Mouse (Mus musculus) gastrocnemius, postnatal 36 days (tissue): ENCODE data around the gene Ttll11. TPM values are rescaled to one million over a fixed set of nuclear protein-coding genes. Genes with fewer than 3 reads are reported as not detected.
A peak's percentile ranks its signal among the peaks of the same experiment; 100 is the strongest.

ENCODE experiments used
- DNase-seq, 2 experiments: peaks; one replicate each; pipeline ENCODE4 v3.0.0; 2022
- intact Hi-C: fragments of 180-260 bp; cut with DNase I; formaldehyde crosslinking; loops from one replicate; pipeline ENCODE4 v1.15.1; 2025
- long read RNA-seq, 2 experiments: library from polyadenylated mRNA; stranded (forward); transcript quantifications; one replicate each; pipeline ENCODE4 v2.0.0; 2021
- total RNA-seq, 2 experiments: library from RNA; stranded (reverse); gene quantifications; 2 replicates each; pipeline ENCODE4 v1.2.3; 2021

Ttll11 gene
- 1 to 10 TPM; 2.7 TPM for total RNA-seq
- long read RNA-seq, experiment 1 = 0 reads
- long read RNA-seq, experiment 2 = 0 reads

GRCm38 (mm10) chr2:35979644-35980021 is at the start of gene Ttll11:
Gene Ttll11 (minus strand): TSS chr2:35979913.
- peak; percentile 87 to 92 for DNase-seq
- intact Hi-C loops = no loop called here

DNA sequence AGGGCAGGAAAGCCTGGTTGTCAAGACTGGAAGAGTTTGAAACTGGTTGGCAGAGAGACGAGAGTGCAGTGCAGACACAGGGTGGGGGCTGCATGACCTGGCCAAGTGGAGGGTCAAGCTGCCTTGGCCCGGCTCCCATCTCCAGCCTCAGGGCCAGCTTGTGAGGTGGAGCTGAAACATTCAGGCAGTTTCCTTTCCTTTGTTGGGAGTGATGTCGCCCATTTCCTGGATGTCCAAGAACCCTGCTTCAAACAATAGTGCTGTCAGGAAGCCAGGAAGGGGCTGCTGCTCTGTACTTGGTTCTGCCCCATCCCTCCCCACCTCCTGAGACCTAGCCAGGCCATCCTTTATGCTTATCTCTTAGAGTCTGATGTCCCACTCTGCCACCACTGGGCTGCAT is 43.6 kb upstream of the Ttll11 start:
- intact Hi-C loops = no loop called here
- peak in 1 of 2 experiments; percentile 34 for DNase-seq

DNA sequence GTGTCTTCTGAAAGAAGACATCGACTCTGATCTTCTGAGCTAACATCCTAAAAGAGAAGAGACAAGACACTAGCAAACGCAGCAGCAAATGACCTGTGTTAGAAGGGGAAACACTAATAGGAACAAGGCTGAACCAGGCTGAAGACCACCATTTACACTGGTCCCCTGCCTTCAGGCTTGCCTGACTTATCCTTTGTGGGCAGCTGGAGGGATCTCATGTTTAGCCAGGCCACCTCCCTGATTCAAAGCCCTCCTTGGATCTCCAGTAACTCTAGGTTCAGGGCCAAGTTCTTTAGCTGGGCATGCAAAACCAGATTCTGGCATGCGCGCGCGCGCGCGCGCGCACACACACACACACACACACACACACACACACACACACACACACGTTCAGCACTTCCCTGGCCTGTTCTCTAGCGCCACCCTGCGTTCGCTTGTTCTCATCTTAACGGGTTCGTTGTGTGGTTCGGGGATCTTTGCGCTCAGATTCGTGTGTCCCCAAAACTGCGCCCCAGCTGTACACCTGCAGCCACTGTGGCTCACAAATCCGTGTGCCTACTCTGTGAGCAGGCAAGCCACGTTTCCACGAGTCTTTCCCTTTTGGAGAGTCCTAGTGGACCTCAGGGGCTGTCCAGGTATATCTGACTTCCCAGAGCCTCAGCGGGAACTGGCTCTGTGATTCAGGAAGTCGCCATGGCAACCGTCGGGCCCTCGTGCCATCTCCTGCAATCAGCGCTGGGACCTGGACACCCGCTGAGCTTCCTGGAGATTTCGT is 41.9 kb upstream of the Ttll11 start:
- peak; percentile 59 to 63 for DNase-seq
- intact Hi-C loops = no loop called here

- intact Hi-C loops = loop anchor here (5.0 kb wide), 1 partner anchor 264 kb away; no protein-coding TSS in a partner anchor
- no peak for DNase-seq
Measured at GRCm38 (mm10) chr2:36013010-36013409, 33.3 kb upstream of the Ttll11 start.

DNA sequence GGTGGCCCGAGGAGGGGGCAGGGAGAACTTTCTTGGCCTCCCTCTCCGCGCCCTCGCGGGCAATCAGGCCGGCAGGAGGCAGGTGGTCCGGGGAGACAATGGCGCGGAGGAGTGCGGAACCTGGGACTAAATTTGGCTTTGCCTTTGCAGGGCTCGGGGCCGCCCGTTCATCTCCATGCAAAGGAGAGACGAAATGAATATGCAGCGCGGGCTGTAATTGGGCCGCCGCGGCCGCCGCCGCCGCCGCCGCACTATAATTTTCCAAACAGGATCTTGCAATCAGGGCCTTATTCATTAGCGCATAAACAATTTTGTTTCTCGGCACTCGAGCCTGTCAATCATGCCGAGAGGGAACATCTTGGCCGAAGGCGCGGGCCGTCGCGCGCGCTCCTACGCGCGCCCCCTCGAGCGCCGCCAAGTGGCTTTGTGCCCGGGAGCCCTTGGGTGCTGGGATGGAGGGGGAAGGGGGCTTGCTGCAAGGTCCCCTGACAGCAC is 31.7 kb upstream of the Ttll11 start:
- intact Hi-C loops = loop anchor here (5.0 kb wide), 1 partner anchor 266 kb away; no protein-coding TSS in a partner anchor

DNA sequence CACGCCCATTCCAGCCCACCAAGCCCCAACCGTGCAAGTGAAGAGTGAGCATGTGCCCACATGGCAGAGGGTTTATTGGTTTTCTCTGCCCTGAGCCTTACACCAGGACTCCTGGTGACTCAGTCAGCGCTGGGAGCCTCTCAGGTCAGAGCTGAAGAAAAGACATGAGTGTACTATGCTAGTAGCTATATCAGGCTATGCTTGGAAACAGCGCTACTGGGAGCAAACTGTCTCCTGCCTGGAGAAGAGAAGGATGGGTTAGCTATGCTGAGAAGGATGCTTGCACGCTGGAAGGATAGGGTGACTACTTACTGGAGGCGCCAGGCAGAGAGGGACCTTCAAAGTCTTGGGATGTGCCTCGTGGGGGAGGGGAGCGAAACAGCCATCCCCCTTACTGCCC is 30.9 kb upstream of the Ttll11 start:
- intact Hi-C loops = loop anchor here (5.0 kb wide), 1 partner anchor 267 kb away; no protein-coding TSS in a partner anchor

More for the DNA sequence above, 31.7 kb upstream of the Ttll11 start:
- DNase-seq = no peak

DNA sequence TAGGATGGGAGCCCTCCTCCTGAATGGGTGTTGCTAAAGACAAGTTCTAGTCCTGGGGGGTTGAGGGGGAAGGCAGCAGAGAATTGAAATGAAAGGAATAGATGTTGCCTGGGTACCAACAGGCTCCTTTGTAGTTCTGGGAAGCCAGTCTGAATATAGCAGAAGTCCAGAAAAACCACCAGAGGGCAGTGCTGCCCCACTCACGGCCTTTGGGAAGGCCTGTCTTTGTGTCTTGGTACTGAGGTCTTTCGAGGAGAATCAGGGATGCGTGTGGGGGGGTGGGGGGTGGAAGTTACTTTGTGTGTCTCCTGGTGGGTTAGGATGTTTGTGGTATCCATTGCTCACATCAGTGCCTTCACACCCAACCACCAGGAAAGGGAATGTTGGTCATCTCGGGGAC is 29.7 kb upstream of the Ttll11 start:
- intact Hi-C loops = loop anchor here (1.0 kb wide), 1 partner anchor 204 kb away; no protein-coding TSS in a partner anchor
- DNase-seq = peak in 1 of 2 experiments; percentile 59

More for the DNA sequence above, 30.9 kb upstream of the Ttll11 start:
- no peak for DNase-seq

DNA sequence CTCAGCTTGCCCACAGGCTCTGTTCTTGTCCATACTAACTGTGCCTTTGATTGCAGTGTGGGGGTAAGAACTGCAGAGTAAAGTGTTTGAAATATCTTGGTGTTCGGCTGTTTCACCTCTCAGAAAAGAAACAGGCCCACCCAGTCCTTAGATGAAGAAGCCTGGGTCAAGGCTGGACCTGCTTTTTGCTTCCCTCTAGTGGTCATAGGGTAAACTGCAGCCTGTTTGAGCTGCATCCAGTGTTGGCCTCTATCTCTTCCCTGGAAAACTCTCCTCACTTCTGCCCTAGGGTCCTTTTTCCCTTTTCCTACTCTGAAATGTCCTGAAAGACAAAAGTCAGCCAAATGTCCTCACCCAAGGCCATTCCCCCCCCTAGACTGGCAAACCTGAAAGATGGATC is 28.4 kb upstream of the Ttll11 start:
- intact Hi-C loops = no loop called here
- DNase-seq = peak in 1 of 2 experiments; percentile 29

- intact Hi-C loops = no loop called here
- DNase-seq = no peak
Measured at GRCm38 (mm10) chr2:36002188-36002587, 22.5 kb upstream of the Ttll11 start.

GRCm38 (mm10) chr2:36000390-36000789 is 20.7 kb upstream of the Ttll11 start:
- intact Hi-C loops = no loop called here
- DNase-seq = no peak

DNA sequence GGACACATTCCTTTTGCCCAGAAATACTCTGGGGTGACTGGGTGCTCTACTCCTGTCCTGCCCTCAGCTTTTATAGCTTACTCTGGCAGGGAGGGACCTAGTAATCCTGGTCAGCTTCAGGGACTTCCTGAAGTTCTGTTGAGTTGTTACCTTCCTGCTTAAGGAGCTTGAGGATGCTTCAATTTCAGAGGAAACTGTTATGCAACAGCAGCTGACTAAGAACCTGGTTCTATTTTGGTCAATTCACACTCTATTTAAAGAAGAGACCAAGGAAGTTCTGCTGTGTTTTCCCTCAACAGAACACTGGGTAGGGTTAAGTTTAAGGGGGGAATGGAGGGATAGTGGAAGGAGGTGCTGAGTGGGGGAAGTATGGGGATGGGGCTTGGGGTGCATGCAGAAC is 19.5 kb upstream of the Ttll11 start:
- no peak for DNase-seq
- intact Hi-C loops = no loop called here

GRCm38 (mm10) chr2:35998416-35998815 is 18.7 kb upstream of the Ttll11 start:
- DNase-seq = no peak
- intact Hi-C loops = no loop called here

DNA sequence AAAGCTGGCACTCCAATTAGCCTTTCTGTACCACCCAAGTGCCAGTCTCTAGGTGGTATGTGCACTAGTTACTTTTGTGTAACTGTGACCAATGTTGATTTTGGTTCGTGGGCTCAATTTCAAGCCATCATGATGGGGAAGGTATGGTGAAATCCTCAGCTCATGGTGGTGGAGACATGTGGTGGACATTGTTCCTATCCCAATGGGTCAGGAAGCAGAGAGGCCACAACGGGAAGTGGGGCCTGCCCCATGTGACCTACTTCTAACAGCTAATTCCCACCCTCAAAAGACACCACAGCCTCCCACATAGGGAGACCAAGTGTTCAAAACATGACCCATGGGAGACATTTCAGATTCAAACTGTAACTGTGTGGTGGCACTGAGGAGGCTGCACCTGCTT is 17.0 kb upstream of the Ttll11 start:
- intact Hi-C loops = no loop called here
- DNase-seq = no peak

- DNase-seq = no peak
- intact Hi-C loops = no loop called here
Measured at GRCm38 (mm10) chr2:35994303-35994702, 14.6 kb upstream of the Ttll11 start.

GRCm38 (mm10) chr2:35993481-35993880 is 13.8 kb upstream of the Ttll11 start:
- intact Hi-C loops = no loop called here

DNA sequence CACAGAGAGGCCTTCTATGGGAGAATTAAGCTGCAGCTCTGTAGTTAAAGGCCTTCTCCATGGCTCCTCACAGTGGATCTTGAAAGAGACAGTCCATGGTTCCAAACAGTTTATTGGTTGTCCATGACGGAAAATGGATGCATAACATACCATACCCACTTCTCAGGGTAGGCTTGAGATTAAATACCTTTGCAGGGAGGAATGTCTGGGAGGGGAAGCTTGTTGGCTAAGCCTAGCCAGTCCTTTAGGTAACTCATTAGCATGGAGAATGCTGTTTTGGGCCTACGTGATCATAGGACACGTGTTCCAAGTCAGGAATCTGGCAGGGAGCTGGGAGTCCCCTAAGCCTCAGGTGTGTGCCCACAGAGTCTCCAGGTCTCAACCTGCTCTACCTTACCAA is 12.5 kb upstream of the Ttll11 start:
- intact Hi-C loops = no loop called here
- no peak for DNase-seq

More at GRCm38 (mm10) chr2:35993481-35993880, 13.8 kb upstream of the Ttll11 start:
- no peak for DNase-seq

DNA sequence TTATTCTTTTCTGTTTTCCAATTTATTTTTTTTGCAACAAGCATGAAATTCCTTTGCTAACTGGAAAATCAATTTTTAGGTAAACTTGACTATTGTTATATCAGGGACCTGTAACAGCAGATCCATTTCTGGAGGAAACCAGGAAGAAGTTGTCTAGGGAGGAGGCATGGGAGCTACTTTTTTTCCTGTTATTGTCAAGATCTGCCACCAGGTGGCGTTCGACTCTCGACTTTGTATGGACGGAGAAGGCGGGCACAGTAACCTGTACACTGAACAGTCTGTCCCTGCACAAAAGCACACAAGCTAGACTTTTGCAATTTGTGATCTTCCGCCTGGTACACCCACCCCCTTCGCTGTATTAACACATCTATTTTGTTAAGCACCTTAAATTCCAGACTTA is 4.2 kb upstream of the Ttll11 start:
- intact Hi-C loops = no loop called here
- peak in 1 of 2 experiments; percentile 28 for DNase-seq

DNA sequence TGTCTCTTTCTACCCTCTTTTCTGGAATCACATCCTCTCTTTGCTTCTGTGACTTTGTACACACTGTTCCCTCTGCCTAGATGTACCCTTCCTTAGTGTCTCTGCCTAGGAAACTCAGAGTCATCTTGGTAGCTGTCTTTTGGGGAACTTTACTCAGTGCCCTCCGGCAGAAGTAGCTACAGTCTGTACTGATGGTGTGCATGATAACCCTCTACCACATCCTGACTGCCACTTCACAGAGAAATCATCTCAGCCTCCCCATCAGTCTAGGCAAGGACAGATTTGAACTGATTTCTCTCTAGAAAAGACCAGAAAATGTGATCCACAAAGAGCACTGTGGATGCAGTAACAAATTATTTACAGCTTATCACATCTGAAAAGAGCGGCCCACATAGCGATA is 2.2 kb upstream of the Ttll11 start:
- no peak for DNase-seq
- intact Hi-C loops = no loop called here

DNA sequence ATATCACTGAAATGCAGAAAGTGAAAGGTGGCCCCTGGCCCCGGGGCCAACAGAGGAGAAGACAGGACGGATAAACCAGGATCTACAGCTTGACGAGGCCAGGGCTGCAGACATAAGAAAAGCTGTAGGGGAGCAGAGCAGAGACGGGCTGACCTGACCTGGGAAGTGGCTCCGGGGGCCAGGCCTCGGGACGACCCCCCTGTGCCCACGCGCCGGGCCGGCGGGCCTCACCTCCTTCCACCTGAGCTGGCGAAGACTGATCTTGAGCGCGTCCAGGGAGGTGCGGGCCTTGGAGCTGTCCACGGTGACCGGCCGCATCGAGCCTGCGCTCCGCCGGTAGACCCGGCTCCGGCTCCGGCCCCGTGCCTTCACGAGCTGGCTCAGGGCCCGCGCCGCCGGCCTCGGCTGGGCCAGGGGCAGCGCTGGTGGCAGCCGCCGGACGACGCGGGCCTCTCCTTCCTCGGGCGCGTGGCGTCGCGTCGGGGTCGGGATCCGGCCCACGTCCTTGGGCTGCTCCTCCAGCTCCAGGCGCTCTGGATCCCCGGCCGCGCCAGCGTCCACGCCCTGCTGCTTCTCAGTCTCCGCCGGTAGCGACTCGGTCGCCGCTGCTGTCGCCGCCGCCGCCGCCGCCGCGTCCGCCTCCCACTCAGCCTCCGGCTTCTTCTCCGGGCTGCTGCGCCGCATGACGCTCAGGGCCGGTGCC is 621 bp downstream of the Ttll11 start:
- DNase-seq = peak; percentile 25 to 38
- intact Hi-C loops = no loop called here

GRCm38 (mm10) chr2:35978276-35978933 is 1.3 kb downstream of the Ttll11 start:
- intact Hi-C loops = no loop called here
- DNase-seq = no peak

DNA sequence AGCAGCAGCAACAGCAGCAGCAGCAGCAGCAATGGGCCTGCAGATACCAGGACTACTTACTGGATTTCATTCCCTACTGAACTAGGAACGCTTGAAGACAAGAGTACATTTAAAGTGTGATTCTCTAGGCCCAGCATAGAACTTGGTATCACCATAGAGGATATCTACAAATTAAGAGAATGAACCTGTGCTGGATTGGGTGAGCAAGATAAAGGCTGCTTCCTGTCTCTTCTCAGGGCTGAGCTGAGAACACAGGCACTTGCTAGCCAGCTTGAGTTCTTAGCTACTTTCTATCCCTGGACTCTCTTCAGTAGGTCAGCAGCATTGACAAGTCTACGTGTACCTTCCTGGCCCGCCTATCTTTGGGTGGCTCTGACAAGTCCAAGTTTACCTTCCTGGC is 2.0 kb downstream of the Ttll11 start:
- no peak for DNase-seq
- intact Hi-C loops = no loop called here
